Mouse (Mus musculus) G1E (cell line): ENCODE results near the gene Fam24b.

Source experiments
- CTCF ChIP-seq: IDR thresholded peaks from 2 replicates; pipeline ENCODE4 v1.5.1; 2012; ENCODE audit warnings: low read depth, low read length, inconsistent platforms, mixed read lengths
- GATA1 ChIP-seq: IDR thresholded peaks from 2 replicates; pipeline ENCODE4 v1.6.1; 2012; ENCODE audit warnings: borderline replicate concordance, low read length, inconsistent platforms, mixed read lengths
- GATA2 ChIP-seq: IDR thresholded peaks from 2 replicates; pipeline ENCODE4 v1.6.1; 2012; ENCODE audit warnings: low read depth, low read length, inconsistent platforms, borderline replicate concordance
- POLR2AphosphoS5 ChIP-seq: IDR thresholded peaks from 2 replicates; pipeline ENCODE4 v1.6.1; 2012; ENCODE audit warnings: low read depth, low read length, inconsistent platforms; ENCODE audit not compliant: insufficient replicate concordance
- TAL1 ChIP-seq: conservative IDR thresholded peaks from 2 replicates; pipeline ENCODE4 v1.6.1; 2012; ENCODE audit warnings: low read depth, low read length, inconsistent platforms, mixed read lengths

GRCm38 (mm10) chr7:131318340-131318739 is 11.0 kb downstream of the Fam24b start:
- TF ChIP-seq CTCF (no peak), POLR2AphosphoS5 (no peak), GATA1 (no peak), GATA2 (no peak), TAL1 (no peak)
